Mouse (Mus musculus) lung, postnatal 14 days (tissue): Measurements from ENCODE around the gene Tanc1.

Experiments used
- DNase-seq: peaks from one replicate; pipeline ENCODE4 v3.0.0; 2021

The Tanc1 gene

GRCm38 (mm10) chr2:59613474-59614019 is 1.7 kb downstream of the Tanc1 start:
- peak; percentile 31 for DNase-seq

GRCm38 (mm10) chr2:59616890-59617289 is 5.0 kb downstream of the Tanc1 start:
- DNase-seq = no peak

GRCm38 (mm10) chr2:59618996-59619395 is 7.2 kb downstream of the Tanc1 start:
- no peak for DNase-seq

DNA sequence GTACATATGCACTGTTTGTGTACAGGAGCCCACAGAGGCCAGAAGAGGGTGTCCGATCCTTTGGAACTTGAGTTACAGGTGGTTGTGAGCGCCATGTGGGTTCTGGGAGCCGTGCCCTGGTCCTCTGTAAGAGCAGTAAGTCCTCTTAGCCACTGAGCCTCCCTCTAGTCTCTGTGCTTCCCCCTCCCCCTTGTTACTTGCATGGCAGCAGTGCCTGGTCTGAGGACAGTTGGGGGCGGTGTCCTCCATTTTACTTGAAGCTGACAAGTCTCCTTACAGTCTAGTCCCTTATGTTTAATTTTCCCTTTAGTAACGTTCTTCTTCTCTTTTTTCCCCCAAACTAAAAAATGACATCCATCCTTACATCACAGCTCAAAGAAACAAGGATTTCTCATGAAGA is 8.8 kb downstream of the Tanc1 start:
- DNase-seq = no peak

- DNase-seq = no peak
These were observed 10.8 kb downstream of the Tanc1 start for GRCm38 (mm10) chr2:59622514-59623139.

- DNase-seq = no peak
These were observed 12.0 kb downstream of the Tanc1 start for GRCm38 (mm10) chr2:59623858-59624257.

- no peak for DNase-seq
These were observed 13.6 kb downstream of the Tanc1 start for GRCm38 (mm10) chr2:59625416-59625815.

DNA sequence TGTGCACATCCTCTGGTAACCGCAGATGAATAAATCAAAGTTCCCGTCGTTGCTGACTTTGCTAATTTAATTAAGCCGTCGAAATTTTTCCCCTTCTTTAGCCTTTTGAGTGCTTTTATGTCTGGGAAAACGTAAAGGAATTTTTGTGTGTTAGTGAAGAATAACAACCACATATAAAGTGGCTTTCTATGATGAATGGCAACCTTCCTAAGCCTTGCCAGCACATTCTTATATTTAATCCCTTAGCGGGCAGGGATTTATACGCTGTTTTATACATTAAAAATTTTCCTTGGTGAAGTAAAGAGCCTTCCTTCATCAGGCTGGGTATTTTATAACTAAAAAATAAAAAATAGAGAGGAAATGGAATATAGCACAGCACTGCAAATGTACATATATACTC is 14.1 kb downstream of the Tanc1 start:
- no peak for DNase-seq

DNA sequence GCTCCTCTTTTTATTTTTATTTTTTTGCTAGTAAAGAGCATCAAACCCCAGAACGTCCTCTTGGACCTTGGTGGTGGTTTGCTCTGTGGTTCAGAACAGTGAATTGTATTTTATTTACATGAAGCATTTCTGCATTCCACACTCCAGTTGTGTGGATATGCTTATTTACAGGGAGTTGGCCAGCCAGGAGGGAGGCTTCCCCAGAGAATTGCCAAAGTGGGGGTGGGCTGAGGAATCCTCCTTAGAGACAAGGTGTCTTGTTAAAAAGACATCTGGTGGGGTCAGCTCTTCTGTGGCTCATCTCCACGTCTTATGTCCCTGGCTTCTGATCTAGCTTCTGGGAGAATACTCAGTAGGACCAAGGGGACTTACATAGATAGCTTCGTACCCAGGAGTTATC is 14.6 kb downstream of the Tanc1 start:
- DNase-seq = no peak

DNA sequence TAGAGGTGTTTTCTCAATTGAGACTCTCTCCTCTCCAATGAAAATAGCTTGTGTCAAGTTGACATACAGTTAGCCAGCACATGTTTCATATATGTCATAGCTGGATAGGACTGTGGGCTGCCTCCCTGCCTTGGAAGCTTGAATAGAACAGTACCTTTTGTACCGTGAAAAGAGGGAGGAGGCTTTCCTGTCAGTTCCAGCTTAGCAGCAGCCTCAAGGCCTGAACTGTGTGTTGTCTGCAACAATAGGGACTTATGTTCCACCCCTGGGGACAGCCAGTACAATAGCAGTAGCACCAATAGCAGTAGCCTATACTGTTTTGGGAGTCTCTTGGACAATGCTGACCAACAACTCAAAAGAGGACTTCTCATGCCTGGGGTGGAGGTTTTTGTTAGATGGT is 15.7 kb downstream of the Tanc1 start:
- no peak for DNase-seq

DNA sequence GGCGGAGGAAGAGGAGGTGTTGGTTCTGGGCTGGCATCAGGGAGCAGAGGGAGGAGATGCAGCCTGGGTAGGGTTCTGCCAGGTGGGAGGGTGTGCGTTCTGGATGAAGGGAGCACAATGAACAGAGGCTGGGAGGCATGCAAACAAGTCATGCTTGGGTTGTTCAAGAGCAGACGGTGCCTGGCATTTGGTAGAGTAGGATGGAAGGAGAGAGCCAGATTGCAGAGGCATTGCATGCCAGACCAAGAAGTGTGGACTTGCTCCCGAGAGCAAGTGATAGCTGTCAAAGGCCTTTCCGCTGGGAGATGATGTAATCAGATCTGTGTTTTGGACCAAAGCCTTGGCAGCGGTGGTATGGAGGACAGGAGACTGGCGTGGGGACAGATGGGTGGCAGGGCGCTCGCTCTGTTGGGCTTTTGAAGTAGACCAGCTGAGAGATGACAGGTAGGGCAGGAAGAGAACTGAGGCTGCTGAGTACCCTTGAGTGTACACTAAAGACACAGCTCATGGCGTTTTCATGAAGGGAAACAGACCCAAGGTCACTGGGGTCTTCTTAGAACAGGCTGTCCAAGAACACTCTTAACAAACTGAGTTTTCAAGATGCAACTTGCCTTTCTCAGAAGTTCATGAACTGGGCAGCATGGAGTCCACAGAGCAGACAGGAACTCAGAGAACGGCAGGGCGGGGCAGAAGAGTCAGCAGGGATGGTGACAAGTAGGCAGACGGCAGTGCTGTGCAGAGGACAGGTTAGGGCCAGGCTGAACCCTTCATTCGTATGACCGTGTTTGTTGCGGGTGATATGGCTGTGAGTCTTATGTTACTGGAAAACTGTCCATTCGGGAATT is 16.4 kb downstream of the Tanc1 start:
- DNase-seq = peak; percentile 54

GRCm38 (mm10) chr2:59629829-59630228 is 18.0 kb downstream of the Tanc1 start:
- no peak for DNase-seq

- DNase-seq = peak; percentile 37
These were observed 19.6 kb downstream of the Tanc1 start for GRCm38 (mm10) chr2:59631406-59631805.

- DNase-seq = no peak
These were observed 22.1 kb downstream of the Tanc1 start for GRCm38 (mm10) chr2:59633761-59634430.

DNA sequence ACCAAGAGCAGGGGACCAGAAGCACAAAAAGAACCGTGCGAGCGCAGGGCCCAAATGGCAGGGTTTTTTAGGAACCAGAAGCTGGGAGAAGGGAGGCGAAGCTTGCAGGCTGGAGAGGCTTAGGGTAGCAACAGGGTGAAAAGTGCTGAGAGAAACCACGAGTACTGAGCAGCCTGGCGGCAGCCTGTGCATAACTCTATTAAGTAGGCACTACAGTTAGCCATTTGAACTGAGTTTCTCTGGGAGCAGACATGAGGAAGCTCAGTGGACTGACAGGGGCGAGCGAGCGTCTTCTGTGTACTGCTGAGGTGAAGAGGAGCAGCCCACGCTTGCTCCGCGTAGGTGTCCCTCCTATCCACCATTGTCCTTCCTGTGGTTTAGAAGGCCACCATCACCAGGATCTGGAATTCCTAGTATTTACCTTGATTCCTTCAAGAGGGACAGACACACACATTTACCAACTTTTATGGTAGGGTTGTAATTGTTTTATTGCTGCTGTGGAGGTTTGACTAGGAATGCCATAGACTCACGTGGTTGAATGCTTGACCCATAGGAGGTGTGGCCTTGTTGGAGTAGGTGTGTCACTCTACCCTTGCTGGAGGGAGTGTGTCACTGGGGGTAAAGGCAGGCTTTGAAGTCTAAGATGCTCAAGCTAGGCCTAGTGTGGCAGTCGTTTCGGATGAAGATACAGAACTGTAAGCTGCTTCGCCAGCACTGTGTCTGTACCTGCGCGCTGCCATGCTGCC is 25.4 kb downstream of the Tanc1 start:
- no peak for DNase-seq

- no peak for DNase-seq
These were observed 30.9 kb downstream of the Tanc1 start for GRCm38 (mm10) chr2:59642722-59643121.

- DNase-seq = no peak
These were observed 33.0 kb downstream of the Tanc1 start for GRCm38 (mm10) chr2:59644816-59645215.

DNA sequence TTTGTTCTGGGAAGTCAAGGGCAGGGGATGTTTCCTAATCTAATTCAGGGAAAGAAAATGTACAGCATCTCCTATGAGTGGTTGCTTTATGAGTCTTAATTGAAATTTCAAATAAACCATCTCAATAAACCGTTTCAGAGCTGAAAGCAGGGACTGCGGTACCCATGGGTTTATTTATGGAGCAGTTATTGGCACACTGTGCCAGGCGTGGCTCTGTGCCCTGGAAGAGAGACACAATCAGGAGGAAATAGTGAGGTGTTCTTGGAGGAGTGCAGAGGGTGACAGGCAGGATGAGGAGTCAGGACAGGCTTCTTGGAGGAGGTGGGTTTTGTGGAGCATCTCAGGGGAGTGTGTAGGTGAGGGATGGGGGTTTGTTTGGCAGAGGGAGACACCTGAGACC is 33.7 kb downstream of the Tanc1 start:
- no peak for DNase-seq

DNA sequence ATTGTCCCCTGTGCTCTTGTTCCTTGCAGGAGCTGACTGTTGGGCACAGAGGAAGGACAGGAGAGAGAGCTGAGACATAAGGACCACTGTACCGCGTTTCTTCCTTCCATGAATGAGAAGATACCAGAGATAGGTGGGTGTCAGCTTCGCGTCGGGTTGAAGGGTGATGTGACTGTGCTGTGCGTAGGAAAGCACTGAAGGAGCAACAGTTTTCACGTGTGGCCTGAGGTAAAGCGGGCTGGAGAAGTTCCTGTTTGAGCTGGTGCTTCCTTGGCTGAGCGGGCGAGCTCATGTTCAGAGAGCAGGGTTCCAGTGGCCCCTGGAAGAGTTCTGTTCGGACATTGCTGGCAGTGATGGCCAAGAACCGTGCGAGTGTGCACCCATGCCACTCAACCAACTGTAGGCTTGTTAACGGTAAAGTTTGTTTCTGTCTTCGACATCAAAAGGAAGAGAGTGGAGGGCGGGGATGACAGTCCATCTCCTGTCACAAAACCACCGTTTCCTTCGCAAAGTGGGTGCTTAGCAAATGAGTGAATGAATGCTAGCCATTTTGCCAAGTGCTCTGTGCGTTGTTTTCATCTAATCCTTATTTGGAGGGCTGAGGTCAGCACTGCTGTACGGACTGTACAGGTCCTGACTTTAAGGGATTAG is 35.0 kb downstream of the Tanc1 start:
- DNase-seq = no peak

DNA sequence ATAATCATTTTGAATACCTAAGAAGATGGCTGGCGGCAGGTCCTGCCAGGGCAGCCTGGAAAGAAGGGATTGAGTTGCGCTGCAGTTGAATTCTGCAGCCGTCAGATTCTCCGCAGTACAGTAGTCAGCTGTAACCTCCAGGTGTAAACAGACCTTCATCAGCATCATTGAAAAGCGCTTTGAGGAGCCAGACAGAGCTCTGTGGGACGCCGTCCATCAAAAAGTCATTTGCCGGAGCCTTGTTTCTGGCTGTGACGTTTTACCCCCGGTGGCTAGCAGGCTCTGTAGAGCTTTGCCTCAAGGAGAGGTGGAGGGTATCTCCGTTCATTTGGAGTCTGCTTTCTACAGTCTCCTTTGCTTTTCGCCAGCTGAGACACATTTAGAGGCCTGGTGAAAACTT is 36.6 kb downstream of the Tanc1 start:
- DNase-seq = no peak

DNA sequence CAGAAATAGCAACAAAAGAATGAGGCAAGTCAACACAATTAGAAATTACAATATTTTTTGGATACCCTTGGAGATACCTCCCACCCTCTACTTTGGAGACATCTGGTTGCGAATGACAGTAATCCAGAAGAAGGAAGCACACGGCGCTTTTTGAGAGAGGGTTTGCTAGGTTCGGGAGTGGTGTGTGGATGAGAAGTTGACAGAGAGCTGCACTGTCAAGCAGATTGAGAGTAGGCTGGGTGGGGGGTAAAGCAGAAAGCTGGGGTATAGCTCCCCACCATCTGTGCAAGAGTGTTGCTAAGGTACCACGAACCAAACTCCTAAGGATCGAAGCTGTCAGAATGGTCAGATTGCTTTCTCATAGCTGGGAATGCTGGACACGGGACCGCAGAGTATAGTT is 40.0 kb downstream of the Tanc1 start:
- DNase-seq = no peak

- no peak for DNase-seq
These were observed 40.9 kb downstream of the Tanc1 start for GRCm38 (mm10) chr2:59652702-59653101.
